Mouse (Mus musculus): ENCODE measurements around the gene Fgd6. TPM values are rescaled to one million over a fixed set of nuclear protein-coding genes. Genes with fewer than 3 reads are reported as not detected.

Gene Fgd6
- polyA plus RNA-seq, 1 experiment from 2014 or later: 2.7 TPM

GRCm38 (mm10) chr10:94122595-94122994 is 86.8 kb downstream of the Fgd6 start:
- Histone ChIP-seq H3K4me2 (ENCODE audit: low read length) (no peak overlapping the region), H3K27ac (replicated peaks in 1 of 2; ENCODE audit: control insufficient read depth in 1 of 2, insufficient read depth in 1 of 2, low read depth in 2 of 2, low read length in 2 of 2) (no peak overlapping the region), H3K36me3 (ENCODE audit: control insufficient read depth, insufficient read depth, low read length) (peaks cover 26% of the 10 kb centered on the region), H3K9me3 (ENCODE audit: control insufficient read depth, low read length) (no peaks in the 10 kb centered on the region), H3K9ac (ENCODE audit: low read length) (no peak overlapping the region), H3K4me3 (ENCODE audit: control insufficient read depth in 1 of 2, insufficient read depth in 1 of 2, low read depth in 1 of 2, low read length in 2 of 2) (no peak overlapping the region), H3K27me3 (ENCODE audit: control insufficient read depth, insufficient read depth, low read length) (no peaks in the 10 kb centered on the region), H3K4me1 (ENCODE audit: control insufficient read depth in 2 of 2, insufficient read depth in 2 of 2, low read length in 2 of 2) (no peaks in the 10 kb centered on the region)
- ATAC-seq (ENCODE audit: insufficient number of reproducible peaks, insufficient read depth, low FRiP score, low read depth): no peak
- WGBS: 87% methylated on average over 7 of the region's 7 CpGs

DNA sequence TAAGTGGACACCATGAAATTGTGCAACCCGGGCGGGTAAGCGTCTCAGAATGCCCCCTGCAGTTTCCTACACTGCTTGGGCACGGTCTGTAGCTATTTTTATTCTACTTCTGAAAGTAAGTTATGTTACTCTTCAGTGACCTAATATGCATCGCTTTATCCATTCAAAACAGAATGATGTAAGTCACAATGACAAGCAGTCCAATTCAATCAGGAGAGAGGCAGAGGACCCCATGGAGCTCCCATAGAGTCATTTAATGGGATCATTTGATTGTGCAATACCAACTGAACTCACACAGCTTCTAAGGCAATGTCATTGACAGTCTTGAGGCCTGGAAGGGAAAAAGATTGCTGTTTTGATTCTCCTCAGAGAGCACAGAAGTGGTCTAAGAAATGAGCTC is 87.8 kb downstream of the Fgd6 start:
- Histone ChIP-seq H3K9ac (ENCODE audit: low read length) (no peak overlapping the region), H3K4me2 (ENCODE audit: low read length) (no peak overlapping the region), H3K4me1 (ENCODE audit: control insufficient read depth in 2 of 2, insufficient read depth in 2 of 2, low read length in 2 of 2) (no peaks in the 10 kb centered on the region), H3K27me3 (ENCODE audit: control insufficient read depth, insufficient read depth, low read length) (no peaks in the 10 kb centered on the region), H3K9me3 (ENCODE audit: control insufficient read depth, low read length) (no peaks in the 10 kb centered on the region), H3K36me3 (ENCODE audit: control insufficient read depth, insufficient read depth, low read length) (peaks cover 26% of the 10 kb centered on the region), H3K4me3 (ENCODE audit: control insufficient read depth in 1 of 2, insufficient read depth in 1 of 2, low read depth in 1 of 2, low read length in 2 of 2) (no peak overlapping the region), H3K27ac (replicated peaks in 1 of 2; ENCODE audit: control insufficient read depth in 1 of 2, insufficient read depth in 1 of 2, low read depth in 2 of 2, low read length in 2 of 2) (no peak overlapping the region)
- WGBS: 79% methylated on average over 5 of the region's 5 CpGs
- ATAC-seq (ENCODE audit: insufficient number of reproducible peaks, insufficient read depth, low FRiP score, low read depth): no peak

GRCm38 (mm10) chr10:94124376-94124775 is 88.6 kb downstream of the Fgd6 start:
- no peak for ATAC-seq (ENCODE audit: insufficient number of reproducible peaks, insufficient read depth, low FRiP score, low read depth)
- no peak overlapping the region for H3K27ac ChIP-seq (replicated peaks in 1 of 2; ENCODE audit: control insufficient read depth in 1 of 2, insufficient read depth in 1 of 2, low read depth in 2 of 2, low read length in 2 of 2)
- WGBS: 71% methylated on average over 5 of the region's 5 CpGs
- peaks cover 26% of the 10 kb centered on the region for H3K36me3 ChIP-seq (ENCODE audit: control insufficient read depth, insufficient read depth, low read length)
- no peak overlapping the region for H3K4me3 ChIP-seq (ENCODE audit: control insufficient read depth in 1 of 2, insufficient read depth in 1 of 2, low read depth in 1 of 2, low read length in 2 of 2)
- peaks cover 0 to 3% of the 10 kb centered on the region in 2 experiments; a peak in 1 of 4 replicates for H3K4me1 ChIP-seq (ENCODE audit: control insufficient read depth in 2 of 2, insufficient read depth in 2 of 2, low read length in 2 of 2)
- H3K27me3 ChIP-seq (ENCODE audit: control insufficient read depth, insufficient read depth, low read length): no peaks in the 10 kb centered on the region
- H3K9ac ChIP-seq (ENCODE audit: low read length): no peak overlapping the region
- H3K4me2 ChIP-seq (ENCODE audit: low read length): no peak overlapping the region
- H3K9me3 ChIP-seq (ENCODE audit: control insufficient read depth, low read length): no peaks in the 10 kb centered on the region

DNA sequence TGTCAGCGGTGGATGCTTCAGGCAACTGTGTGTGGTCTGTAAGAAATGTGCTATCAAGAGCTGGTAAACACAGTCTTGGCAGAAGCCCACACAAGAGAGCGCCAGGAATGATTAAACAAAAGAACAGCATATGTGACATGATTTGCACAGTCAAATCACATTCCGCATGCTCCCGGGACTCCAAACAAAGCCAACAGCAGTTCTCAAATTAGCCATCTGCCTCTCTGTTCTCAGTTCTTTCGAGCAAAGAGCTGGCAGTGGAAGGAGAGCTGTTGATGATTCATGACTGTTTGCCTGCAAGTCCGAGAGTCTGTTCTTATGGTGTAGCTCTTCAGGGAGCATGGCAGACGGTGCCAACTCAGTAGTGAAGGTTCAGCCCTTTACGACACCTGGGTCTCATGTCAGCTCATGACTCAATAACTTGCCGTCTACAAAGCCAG is 93.9 kb downstream of the Fgd6 start:
- no peak for ATAC-seq (ENCODE audit: insufficient number of reproducible peaks, insufficient read depth, low FRiP score, low read depth)

GRCm38 (mm10) chr10:94133081-94133480 is 97.3 kb downstream of the Fgd6 start:
- Histone ChIP-seq H3K27me3 (ENCODE audit: control insufficient read depth, insufficient read depth, low read length) (no peaks in the 10 kb centered on the region), H3K36me3 (ENCODE audit: control insufficient read depth, insufficient read depth, low read length) (peaks cover 9% of the 10 kb centered on the region), H3K4me1 (ENCODE audit: control insufficient read depth in 2 of 2, insufficient read depth in 2 of 2, low read length in 2 of 2) (peaks cover 2 to 7% of the 10 kb centered on the region in 2 experiments; a peak in 2 of 4 replicates), H3K4me3 (ENCODE audit: control insufficient read depth in 1 of 2, insufficient read depth in 1 of 2, low read depth in 1 of 2, low read length in 2 of 2) (no peak overlapping the region), H3K27ac (replicated peaks in 1 of 2; ENCODE audit: control insufficient read depth in 1 of 2, insufficient read depth in 1 of 2, low read depth in 2 of 2, low read length in 2 of 2) (no peak overlapping the region), H3K4me2 (ENCODE audit: low read length) (no peak overlapping the region), H3K9ac (ENCODE audit: low read length) (no peak overlapping the region), H3K9me3 (ENCODE audit: control insufficient read depth, low read length) (no peaks in the 10 kb centered on the region)
- no peak for ATAC-seq (ENCODE audit: insufficient number of reproducible peaks, insufficient read depth, low FRiP score, low read depth)
- WGBS: 70% methylated on average over 8 of the region's 8 CpGs

More for the DNA sequence above, 93.9 kb downstream of the Fgd6 start:
- H3K4me1 ChIP-seq (ENCODE audit: control insufficient read depth in 2 of 2, insufficient read depth in 2 of 2, low read length in 2 of 2): peaks cover 2 to 7% of the 10 kb centered on the region in 2 experiments; a peak in 2 of 4 replicates
- 69% methylated on average over 9 of the region's 9 CpGs for WGBS
- peaks cover 13% of the 10 kb centered on the region; the same call in 1 of the 2 replicates for H3K36me3 ChIP-seq (ENCODE audit: control insufficient read depth, insufficient read depth, low read length)
- no peak overlapping the region for H3K9ac ChIP-seq (ENCODE audit: low read length)
- peak overlapping the region; percentile 49 to 57; a peak in 2 of 4 replicates for H3K27ac ChIP-seq (replicated peaks in 1 of 2; ENCODE audit: control insufficient read depth in 1 of 2, insufficient read depth in 1 of 2, low read depth in 2 of 2, low read length in 2 of 2)
- H3K9me3 ChIP-seq (ENCODE audit: control insufficient read depth, low read length): no peaks in the 10 kb centered on the region
- H3K4me2 ChIP-seq (ENCODE audit: low read length): no peak overlapping the region
- no peak overlapping the region for H3K4me3 ChIP-seq (ENCODE audit: control insufficient read depth in 1 of 2, insufficient read depth in 1 of 2, low read depth in 1 of 2, low read length in 2 of 2)
- no peaks in the 10 kb centered on the region for H3K27me3 ChIP-seq (ENCODE audit: control insufficient read depth, insufficient read depth, low read length)

- WGBS: 92% methylated on average over 7 of the region's 7 CpGs
- Histone ChIP-seq H3K9me3 (ENCODE audit: control insufficient read depth, low read length) (no peaks in the 10 kb centered on the region), H3K27me3 (ENCODE audit: control insufficient read depth, insufficient read depth, low read length) (no peaks in the 10 kb centered on the region), H3K4me3 (ENCODE audit: control insufficient read depth in 1 of 2, insufficient read depth in 1 of 2, low read depth in 1 of 2, low read length in 2 of 2) (no peak overlapping the region), H3K4me1 (ENCODE audit: control insufficient read depth in 2 of 2, insufficient read depth in 2 of 2, low read length in 2 of 2) (peaks cover 2 to 7% of the 10 kb centered on the region in 2 experiments; a peak in 2 of 4 replicates), H3K9ac (ENCODE audit: low read length) (no peak overlapping the region), H3K36me3 (ENCODE audit: control insufficient read depth, insufficient read depth, low read length) (peaks cover 15% of the 10 kb centered on the region), H3K4me2 (ENCODE audit: low read length) (no peak overlapping the region), H3K27ac (replicated peaks in 1 of 2; ENCODE audit: control insufficient read depth in 1 of 2, insufficient read depth in 1 of 2, low read depth in 2 of 2, low read length in 2 of 2) (no peak overlapping the region)
- no peak for ATAC-seq (ENCODE audit: insufficient number of reproducible peaks, insufficient read depth, low FRiP score, low read depth)
These were observed 97.9 kb downstream of the Fgd6 start for GRCm38 (mm10) chr10:94133674-94134073.

- Histone ChIP-seq H3K36me3 (ENCODE audit: control insufficient read depth, insufficient read depth, low read length) (peaks cover 22% of the 10 kb centered on the region), H3K4me1 (ENCODE audit: control insufficient read depth in 2 of 2, insufficient read depth in 2 of 2, low read length in 2 of 2) (peaks cover 2 to 3% of the 10 kb centered on the region in 2 experiments; a peak in 1 of 4 replicates), H3K9me3 (ENCODE audit: control insufficient read depth, low read length) (no peaks in the 10 kb centered on the region), H3K9ac (ENCODE audit: low read length) (no peak overlapping the region), H3K4me3 (ENCODE audit: control insufficient read depth in 1 of 2, insufficient read depth in 1 of 2, low read depth in 1 of 2, low read length in 2 of 2) (no peak overlapping the region), H3K27me3 (ENCODE audit: control insufficient read depth, insufficient read depth, low read length) (no peaks in the 10 kb centered on the region), H3K4me2 (ENCODE audit: low read length) (no peak overlapping the region), H3K27ac (replicated peaks in 1 of 2; ENCODE audit: control insufficient read depth in 1 of 2, insufficient read depth in 1 of 2, low read depth in 2 of 2, low read length in 2 of 2) (no peak overlapping the region)
- ATAC-seq (ENCODE audit: insufficient number of reproducible peaks, insufficient read depth, low FRiP score, low read depth): no peak
- WGBS: 89% methylated on average over 12 of the region's 12 CpGs
These were observed 99.0 kb downstream of the Fgd6 start for GRCm38 (mm10) chr10:94134535-94135390.

Measured in heart, embryonic 14.5 days (tissue).